Mouse (Mus musculus) embryonic stem cell, embryonic (primary cell): ENCODE measurements at regions not wholly inside any gene's neighbourhood (a gene's known extent, or its start where the extent isn't known, plus 50 kb on each side); places are given as distances from the start of the nearest gene placed in this dataset.

Experiments
- CTCF ChIA-PET, 4 experiments: fragments of 300-600 bp in 2 of 4; fragments of 350-600 bp in 2 of 4; sonication (Branson Sonifier 250); formaldehyde crosslinking; loops; one replicate each; lab custom pipeline; 2022; ENCODE audit warnings: inconsistent platforms in 2 of 4; lab: Charles Lee
- POLR2A ChIA-PET, 4 experiments: fragments of 300-600 bp in 2 of 4; fragments of 350-600 bp in 2 of 4; sonication (Branson Sonifier 250); formaldehyde crosslinking; loops; one replicate each; lab custom pipeline; 2022; ENCODE audit warnings: antibody characterized with exemption in 4 of 4, inconsistent platforms in 1 of 4; lab: Charles Lee

GRCm38 (mm10) chr1:110813191-110813590 lies 164.2 kb downstream of the Cdh19 start:
- ChIA-PET POLR2A (no interaction called here), CTCF (no interaction called here)

GRCm38 (mm10) chr1:110799157-110799764 lies 178.1 kb downstream of the Cdh19 start:
- CTCF ChIA-PET: no interaction called here

GRCm38 (mm10) chr1:110790586-110790985 lies 186.8 kb downstream of the Cdh19 start:
- CTCF ChIA-PET: no interaction called here
- POLR2A ChIA-PET: interaction anchor here in 1 of 4 experiments (0.8 kb wide), 1 partner anchor 117 kb away, joined by 3 read pairs; no protein-coding TSS in a partner anchor

More at GRCm38 (mm10) chr1:110799157-110799764, 178.1 kb downstream of the Cdh19 start:
- POLR2A ChIA-PET: no interaction called here

- POLR2A ChIA-PET: no interaction called here
These were observed 202.0 kb downstream of the Cdh19 start for GRCm38 (mm10) chr1:110775391-110775790.

GRCm38 (mm10) chr1:110774848-110775247 lies 202.5 kb downstream of the Cdh19 start:
- CTCF ChIA-PET: no interaction called here
- POLR2A ChIA-PET: interaction anchor here in 1 of 4 experiments (0.6 kb wide), 1 partner anchor 903 kb away, joined by 3 read pairs; no protein-coding TSS in a partner anchor

More at GRCm38 (mm10) chr1:110775391-110775790, 202.0 kb downstream of the Cdh19 start:
- CTCF ChIA-PET: no interaction called here

- CTCF ChIA-PET: no interaction called here
- POLR2A ChIA-PET: interaction anchor here in 1 of 4 experiments (0.6 kb wide), 1 partner anchor 904 kb away, joined by 3 read pairs; no protein-coding TSS in a partner anchor
These were observed 203.3 kb downstream of the Cdh19 start for GRCm38 (mm10) chr1:110774096-110774495.

GRCm38 (mm10) chr1:110724900-110725299 lies 252.5 kb downstream of the Cdh19 start:
- ChIA-PET POLR2A (no interaction called here), CTCF (no interaction called here)
